ENCODE assay signal across 8 mouse cellular contexts in genomic region chr10:127265727-127266111, GRCm38 (mm10). TPM values are rescaled to one million over a fixed set of nuclear protein-coding genes. Genes with fewer than 3 reads are reported as not detected.
A peak's percentile ranks its signal among the peaks of the same experiment; 100 is the strongest.
DNase-seq lines count a peak whose midpoint lies in the region; ATAC-seq lines count a peak whose summit lies in the region.

No protein-coding gene starts in this region.

- DNase-seq in embryo, embryonic 10.5 days (ENCODE audit: low spot score), result peak; percentile 26
- no peak for DNase-seq in embryo, embryonic 10 days (ENCODE audit: low spot score)
- DNase-seq in B cell, adult 2 months, result peak; percentile 42 to 49
- DNase-seq in limb, embryonic 10.5 days (ENCODE audit: low spot score), result no peak
- DNase-seq in right cerebral cortex, adult 18-20 months, result no peak
- no peak for DNase-seq in gastrocnemius, postnatal 10 days

- WGBS in limb, embryonic 10.5 days, result 34% methylated on average over 4 of the region's 4 CpGs
- 30% methylated on average over 4 of the region's 4 CpGs for WGBS in neural tube, embryonic 12.5 days

- peaks cover 32% of the 10 kb centered on the region for H3K36me3 ChIP-seq in erythroblast, embryonic 14.5 days (ENCODE audit: control insufficient read depth)
- H3K36me3 ChIP-seq in limb, embryonic 10.5 days, result peaks cover 34% of the 10 kb centered on the region
- H3K36me3 ChIP-seq in neural tube, embryonic 12.5 days, result peaks cover 22% of the 10 kb centered on the region

- no peaks in the 10 kb centered on the region for H3K9me3 ChIP-seq in erythroblast, embryonic 14.5 days (ENCODE audit: control insufficient read depth, low read length)
- H3K9me3 ChIP-seq in limb, embryonic 10.5 days (replicated peaks), result no peaks in the 10 kb centered on the region
- no peaks in the 10 kb centered on the region for H3K9me3 ChIP-seq in neural tube, embryonic 12.5 days

- peaks cover 38% of the 10 kb centered on the region for H3K27me3 ChIP-seq in erythroblast, embryonic 14.5 days (ENCODE audit: control insufficient read depth)
- peaks cover 43% of the 10 kb centered on the region for H3K27me3 ChIP-seq in limb, embryonic 10.5 days (ENCODE audit: low read depth, poor library complexity, severe bottlenecking)
- 0 out of 2 replicates have a peak, but pooled peaks cover 4% of the 10 kb centered on the region for H3K27me3 ChIP-seq in neural tube, embryonic 12.5 days (replicated peaks)

- peak; percentile 46 for ATAC-seq in neural tube, embryonic 12.5 days (ENCODE audit: low FRiP score, low read depth)

- no peak overlapping the region; the same call in 1 of the 2 replicates for H3K27ac ChIP-seq in limb, embryonic 10.5 days
- no peak overlapping the region for H3K27ac ChIP-seq in neural tube, embryonic 12.5 days

- H3K4me3 ChIP-seq in erythroblast, embryonic 14.5 days (replicated peaks), result peak overlapping the region; percentile 93
- peak overlapping the region; percentile 87 for H3K4me3 ChIP-seq in limb, embryonic 10.5 days
- H3K4me3 ChIP-seq in neural tube, embryonic 12.5 days, result no peak overlapping the region; the same call in 1 of the 2 replicates

- H3K4me1 ChIP-seq in erythroblast, embryonic 14.5 days (ENCODE audit: control insufficient read depth), result peaks cover 51% of the 10 kb centered on the region
- peaks cover 29% of the 10 kb centered on the region for H3K4me1 ChIP-seq in limb, embryonic 10.5 days
- peaks cover 40% of the 10 kb centered on the region for H3K4me1 ChIP-seq in neural tube, embryonic 12.5 days

- H3K4me2 ChIP-seq in neural tube, embryonic 12.5 days (replicated peaks), result peak overlapping the region; percentile 97

- H3K9ac ChIP-seq in neural tube, embryonic 12.5 days, result 0 out of 2 replicates have a peak overlapping the region, but pooled peaks have one; percentile 100

RNA-seq across cellular contexts. Expression of gene Dctn2, which starts 0.4 kb away (rescaled TPM):
- 15.3 and 16.5 TPM in 2 replicates for polyA plus RNA-seq in erythroblast, embryonic 14.5 days (2012)
- polyA plus RNA-seq in limb, embryonic 10.5 days (2016; fragmentation: Nextera tagmentation; extraction: Ambion mirVana), result 185 and 194 TPM in 2 replicates
- polyA plus RNA-seq in neural tube, embryonic 12.5 days (2016; fragmentation: Nextera tagmentation; extraction: Ambion mirVana), result 273 and 277 TPM in 2 replicates
- 100 to 1,000 TPM; 117 to 120 TPM for total RNA-seq in gastrocnemius, postnatal 10 days (2021)

RNA-seq across cellular contexts. Expression of gene Kif5a, which starts 2.6 kb away (rescaled TPM):
- 0.01 and 0.03 TPM in 2 replicates for polyA plus RNA-seq in erythroblast, embryonic 14.5 days (2012)
- polyA plus RNA-seq in limb, embryonic 10.5 days (2016; fragmentation: Nextera tagmentation; extraction: Ambion mirVana), result 1.4 and 2.2 TPM in 2 replicates
- 72.7 and 81.6 TPM in 2 replicates for polyA plus RNA-seq in neural tube, embryonic 12.5 days (2016; fragmentation: Nextera tagmentation; extraction: Ambion mirVana)
- 1 to 10 TPM; 1.1 to 1.6 TPM for total RNA-seq in gastrocnemius, postnatal 10 days (2021)

RNA-seq across cellular contexts. Expression of gene Mbd6, which starts 23.1 kb away (rescaled TPM):
- 33.5 and 35.5 TPM in 2 replicates for polyA plus RNA-seq in erythroblast, embryonic 14.5 days (2012)
- 16.7 and 18.8 TPM in 2 replicates for polyA plus RNA-seq in limb, embryonic 10.5 days (2016; fragmentation: Nextera tagmentation; extraction: Ambion mirVana)
- 18.4 and 20.5 TPM in 2 replicates for polyA plus RNA-seq in neural tube, embryonic 12.5 days (2016; fragmentation: Nextera tagmentation; extraction: Ambion mirVana)
- total RNA-seq in gastrocnemius, postnatal 10 days (2021), result 10 to 100 TPM; 18.7 to 28.9 TPM

RNA-seq across cellular contexts. Expression of gene Mars, which starts 45.9 kb away (rescaled TPM):
- polyA plus RNA-seq in erythroblast, embryonic 14.5 days (2012), result 12.0 and 17.1 TPM in 2 replicates
- polyA plus RNA-seq in limb, embryonic 10.5 days (2016; fragmentation: Nextera tagmentation; extraction: Ambion mirVana), result 170 and 205 TPM in 2 replicates
- 145 and 146 TPM in 2 replicates for polyA plus RNA-seq in neural tube, embryonic 12.5 days (2016; fragmentation: Nextera tagmentation; extraction: Ambion mirVana)
- total RNA-seq in gastrocnemius, postnatal 10 days (2021), result 10 to 100 TPM; 44.5 to 54.8 TPM

RNA-seq across cellular contexts. Expression of gene Pip4k2c, which starts 54.3 kb away (rescaled TPM):
- 9.5 and 10.2 TPM in 2 replicates for polyA plus RNA-seq in erythroblast, embryonic 14.5 days (2012)
- 25.0 and 27.8 TPM in 2 replicates for polyA plus RNA-seq in limb, embryonic 10.5 days (2016; fragmentation: Nextera tagmentation; extraction: Ambion mirVana)
- 22.0 and 22.4 TPM in 2 replicates for polyA plus RNA-seq in neural tube, embryonic 12.5 days (2016; fragmentation: Nextera tagmentation; extraction: Ambion mirVana)
- 1 to 10 TPM; 8.5 to 9.6 TPM for total RNA-seq in gastrocnemius, postnatal 10 days (2021)

Comparison
In these comparisons a context has a peak if more than half of its experiments do, and no peak if none do; other contexts are left out.
1. DNase-seq: peak in embryo, embryonic 10.5 days (single experiment) and B cell, adult 2 months (2 of 2); none in embryo, embryonic 10 days (single experiment), limb, embryonic 10.5 days (single experiment), right cerebral cortex, adult 18-20 months (single experiment) and gastrocnemius, postnatal 10 days (single experiment).
2. RNA of gene Dctn2, which starts 0.4 kb away (polyA plus RNA-seq): 273 to 277 TPM in neural tube, embryonic 12.5 days and 185 to 194 TPM in limb, embryonic 10.5 days; 15.3 to 16.5 TPM in erythroblast, embryonic 14.5 days; every median in the first group is over 10 times any median in the second.
3. RNA of gene Kif5a, which starts 2.6 kb away (polyA plus RNA-seq): 72.7 to 81.6 TPM in neural tube, embryonic 12.5 days; 1.4 to 2.2 TPM in limb, embryonic 10.5 days and 0.01 to 0.03 TPM in erythroblast, embryonic 14.5 days; every median in the first group is over 10 times any median in the second.